Mouse (Mus musculus) embryonic facial prominence, embryonic 13.5 days (tissue): ENCODE data around the gene 9030025P20Rik. TPM values are rescaled to one million over a fixed set of nuclear protein-coding genes. Genes with fewer than 3 reads are reported as not detected.

Experiments used
- polyA plus RNA-seq: library from polyadenylated mRNA; unstranded; fragments of >200 nt; fragmentation: Nextera tagmentation; extraction: Ambion mirVana; gene quantifications from 2 replicates; pipeline ENCODE4 v1.2.1, GENCODE M21; 2015

Gene 9030025P20Rik
- polyA plus RNA-seq, 1 experiment from 2014 or later, result 11.3 TPM

Other genes with a start within 250 kb of the 9030025P20Rik start
- 6.6 and 7.7 TPM in 2 replicates for gene Wdr27, start 35.3 kb upstream of the 9030025P20Rik start, polyA plus RNA-seq
- 32.7 and 32.8 TPM in 2 replicates for gene 1600012H06Rik, start 35.3 kb upstream of the 9030025P20Rik start, polyA plus RNA-seq
- gene Phf10, start 17.2 kb upstream of the 9030025P20Rik start, polyA plus RNA-seq, result 33.5 and 36.0 TPM in 2 replicates
- not detected in 2 replicates for gene Gm3417, start 322 bp downstream of the 9030025P20Rik start, polyA plus RNA-seq
- 7.4 and 8.8 TPM in 2 replicates for gene Gm3435, start 31.7 kb downstream of the 9030025P20Rik start, polyA plus RNA-seq
- gene Ermard, start 62.7 kb downstream of the 9030025P20Rik start, polyA plus RNA-seq, result 88.0 and 91.3 TPM in 2 replicates
- not detected in 2 replicates for gene Tcte3, start 63.0 kb downstream of the 9030025P20Rik start, polyA plus RNA-seq
- 3.7 and 5.4 TPM in 2 replicates for gene Gm3448, start 63.1 kb downstream of the 9030025P20Rik start, polyA plus RNA-seq